Mouse (Mus musculus) cerebellum, adult 2 months (tissue): ENCODE measurements around the gene Enox1. TPM values are rescaled to one million over a fixed set of nuclear protein-coding genes. Genes with fewer than 3 reads are reported as not detected.

Experiments
- DNase-seq, 2 experiments: peaks; one replicate each; pipeline ENCODE4 v3.0.0; 2021
- H3K27ac ChIP-seq: fragments of 200-500 bp; 2 replicates; pipeline ENCODE4 v1.5.1; 2012; ENCODE audit warnings: low read length, control low read depth, inconsistent platforms; ENCODE audit not compliant: insufficient read depth
- H3K27me3 ChIP-seq: fragments of 200-500 bp; 2 replicates; pipeline ENCODE4 v1.6.1; 2012; ENCODE audit warnings: inconsistent platforms, mild to moderate bottlenecking, low read length, moderate library complexity; ENCODE audit not compliant: control insufficient read depth, insufficient read depth
- H3K4me1 ChIP-seq: fragments of 200-500 bp; 2 replicates; pipeline ENCODE4 v1.6.1; 2011; ENCODE audit warnings: low read length; ENCODE audit not compliant: control insufficient read depth, insufficient read depth
- H3K4me3 ChIP-seq: fragments of 200-500 bp; replicated peaks from 2 replicates; pipeline ENCODE3; 2011; ENCODE audit warnings: mild to moderate bottlenecking, low read depth, low read length, control low read depth; ENCODE audit not compliant: insufficient read depth
- CTCF ChIP-seq: fragments of 200-500 bp; IDR thresholded peaks from 2 replicates; pipeline ENCODE4 v1.5.1; 2011; ENCODE audit warnings: low read depth, mild to moderate bottlenecking, control low read depth, low read length, moderate library complexity, borderline replicate concordance; ENCODE audit not compliant: insufficient read depth
- POLR2A ChIP-seq: fragments of 200-500 bp; IDR thresholded peaks from 2 replicates; pipeline ENCODE4 v1.6.1; 2011; ENCODE audit warnings: low read length, control low read depth, borderline replicate concordance; ENCODE audit not compliant: insufficient read depth
- WGBS: fragments of 180-500 bp; shearing (Covaris S2); methylation state at CpG from one replicate; pipeline ENCODE4 v1.1.7; 2018; 5-methylcytosine and 5-hydroxymethylcytosine counted together
- polyA plus RNA-seq: library from polyadenylated mRNA; depleted of rRNA; stranded (reverse); fragments of >200 nt; gene quantifications from 2 replicates; pipeline ENCODE4 v1.2.3, GENCODE M21; 2012

Gene Enox1
- polyA plus RNA-seq, 1 experiment = 15.2 TPM

- Histone ChIP-seq H3K4me3 (no peak overlapping the region), H3K4me1 (no peaks in the 10 kb centered on the region), H3K27ac (no peak overlapping the region), H3K27me3 (no peaks in the 10 kb centered on the region)
- WGBS = 62% methylated on average over 7 of the region's 7 CpGs
- TF ChIP-seq POLR2A (no peak), CTCF (no peak)
- DNase-seq = no peak
Observed at GRCm38 (mm10) chr14:77440805-77441204, 284.2 kb downstream of the Enox1 start.

DNA sequence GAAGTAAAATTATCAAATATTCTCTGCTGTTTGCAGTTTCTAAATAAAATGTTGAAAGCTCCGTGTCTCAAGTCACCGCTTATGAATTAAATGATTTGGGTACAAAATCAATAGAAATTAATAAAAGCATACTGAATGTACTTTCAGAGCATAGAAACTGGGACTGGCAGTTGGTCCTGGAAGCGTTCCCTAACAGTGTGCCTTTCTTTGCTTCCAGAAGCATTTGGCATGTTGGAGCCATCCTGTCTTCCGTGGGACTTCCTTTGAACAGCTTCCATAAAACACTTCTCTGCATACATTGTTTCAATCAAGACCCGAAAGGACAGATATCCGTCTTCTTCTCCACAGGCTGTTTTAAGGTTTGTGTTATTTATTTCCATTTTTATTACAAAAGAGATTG lies 285.0 kb downstream of the Enox1 start:
- H3K27ac ChIP-seq = no peak overlapping the region
- TF ChIP-seq CTCF (no peak), POLR2A (no peak)
- no peak overlapping the region for H3K4me3 ChIP-seq
- peak in 1 of 2 experiments; percentile 45 for DNase-seq
- no peaks in the 10 kb centered on the region for H3K27me3 ChIP-seq
- 64% methylated on average over 6 of the region's 6 CpGs for WGBS
- no peaks in the 10 kb centered on the region for H3K4me1 ChIP-seq

GRCm38 (mm10) chr14:77448001-77448400 lies 291.4 kb downstream of the Enox1 start:
- H3K4me1 ChIP-seq = no peaks in the 10 kb centered on the region
- H3K4me3 ChIP-seq = no peak overlapping the region
- TF ChIP-seq POLR2A = no peak
- H3K27me3 ChIP-seq = no peaks in the 10 kb centered on the region
- WGBS = 93% methylated on average over 4 of the region's 4 CpGs
- no peak overlapping the region for H3K27ac ChIP-seq
- DNase-seq = no peak

DNA sequence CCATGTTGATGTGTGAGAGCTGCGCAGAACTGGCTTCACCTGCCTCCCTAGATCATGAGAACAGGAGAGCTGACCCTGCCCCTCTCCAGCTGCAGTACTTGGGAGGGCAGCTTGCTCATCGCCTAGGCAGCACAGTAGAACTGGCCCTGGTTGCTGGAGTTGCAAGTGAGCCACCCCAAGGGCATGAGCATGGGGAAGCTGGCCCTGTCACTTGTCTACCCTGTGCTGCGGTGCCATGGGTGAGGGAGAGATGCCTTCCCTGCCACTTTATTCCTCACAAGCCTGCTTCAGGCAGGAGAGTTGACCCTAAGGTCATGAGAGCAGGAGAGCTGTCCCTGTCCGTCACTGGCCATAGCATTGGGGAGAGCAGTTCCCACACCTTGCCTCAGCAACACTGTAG lies 295.4 kb downstream of the Enox1 start:
- DNase-seq = no peak
- Histone ChIP-seq H3K27ac (no peak overlapping the region), H3K4me3 (no peak overlapping the region), H3K27me3 (no peaks in the 10 kb centered on the region), H3K4me1 (no peaks in the 10 kb centered on the region)
- WGBS = 96% methylated on average over 4 of the region's 4 CpGs
- TF ChIP-seq CTCF = no peak
- no peak for TF ChIP-seq POLR2A

- Histone ChIP-seq H3K27ac (no peak overlapping the region), H3K4me3 (no peak overlapping the region), H3K4me1 (no peaks in the 10 kb centered on the region), H3K27me3 (no peaks in the 10 kb centered on the region)
- WGBS = 93% methylated on average over 3 of the region's 3 CpGs
- no peak for DNase-seq
- TF ChIP-seq POLR2A (no peak), CTCF (no peak)
Observed at GRCm38 (mm10) chr14:77456066-77456465, 299.5 kb downstream of the Enox1 start.

DNA sequence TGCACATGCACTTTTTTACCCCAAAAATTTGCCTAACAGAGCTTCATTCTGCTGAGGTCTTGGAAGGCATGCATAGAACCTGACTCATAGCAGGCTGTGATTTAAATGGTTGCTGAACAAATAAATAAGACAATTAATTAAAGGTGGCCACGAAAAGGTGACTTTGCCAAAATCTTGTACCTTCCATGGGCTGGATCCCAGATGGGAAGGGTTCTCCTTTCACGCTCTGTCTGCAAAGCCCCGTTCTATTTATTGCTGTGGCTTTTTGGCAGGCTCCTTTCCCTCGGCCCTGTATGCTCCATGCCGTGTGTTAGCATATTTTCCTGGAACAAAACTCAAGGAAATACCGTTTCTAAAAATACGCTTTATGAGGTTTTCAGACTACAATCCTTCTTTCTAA lies 300.3 kb downstream of the Enox1 start:
- Histone ChIP-seq H3K27me3 (no peaks in the 10 kb centered on the region), H3K27ac (no peak overlapping the region), H3K4me1 (no peaks in the 10 kb centered on the region), H3K4me3 (no peak overlapping the region)
- TF ChIP-seq POLR2A (no peak), CTCF (no peak)
- 4% methylated on average over 7 of the region's 7 CpGs for WGBS
- peak; percentile 37 to 80 for DNase-seq

- WGBS = 79% methylated on average over 9 of the region's 9 CpGs
- no peaks in the 10 kb centered on the region for H3K27me3 ChIP-seq
- H3K4me3 ChIP-seq = no peak overlapping the region
- no peaks in the 10 kb centered on the region for H3K4me1 ChIP-seq
- TF ChIP-seq POLR2A (no peak), CTCF (no peak)
- DNase-seq = no peak
- no peak overlapping the region for H3K27ac ChIP-seq
Observed at GRCm38 (mm10) chr14:77458217-77458616, 301.7 kb downstream of the Enox1 start.

- no peaks in the 10 kb centered on the region for H3K4me1 ChIP-seq
- no peaks in the 10 kb centered on the region for H3K27me3 ChIP-seq
- TF ChIP-seq POLR2A = no peak
- no peak for TF ChIP-seq CTCF
- no peak overlapping the region for H3K4me3 ChIP-seq
- no peak overlapping the region for H3K27ac ChIP-seq
- WGBS = 93% methylated on average over 4 of the region's 4 CpGs
- no peak for DNase-seq
Observed at GRCm38 (mm10) chr14:77463919-77464318, 307.4 kb downstream of the Enox1 start.

DNA sequence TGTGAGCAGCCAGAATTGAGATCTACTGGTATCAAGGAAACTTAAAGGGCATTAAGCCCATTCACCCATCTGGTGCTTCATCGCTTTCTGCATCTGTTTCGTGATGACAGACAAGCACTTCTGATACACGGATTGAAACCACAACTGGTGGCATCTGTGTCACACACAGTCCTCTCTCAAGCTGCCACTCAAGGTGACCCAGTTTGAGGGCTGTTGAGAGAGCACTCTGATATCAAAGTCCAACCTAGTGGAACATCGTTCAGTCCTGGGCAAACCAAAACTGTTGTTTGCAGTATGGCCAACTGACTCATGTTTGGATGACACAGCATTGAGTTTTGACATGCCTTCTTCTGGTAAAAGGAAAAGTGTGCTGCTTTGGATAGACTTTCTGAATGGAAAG lies 308.2 kb downstream of the Enox1 start:
- Histone ChIP-seq H3K4me1 (no peaks in the 10 kb centered on the region), H3K27me3 (no peaks in the 10 kb centered on the region), H3K4me3 (no peak overlapping the region), H3K27ac (no peak overlapping the region)
- TF ChIP-seq POLR2A (no peak), CTCF (no peak)
- no peak for DNase-seq
- WGBS = 81% methylated on average over 4 of the region's 4 CpGs
